Mouse (Mus musculus) forebrain, embryonic 15.5 days (tissue): ENCODE results near the gene Kcnq1. TPM values are rescaled to one million over a fixed set of nuclear protein-coding genes. Genes with fewer than 3 reads are reported as not detected.

Experiments
- ATAC-seq: fragments of 200-750 bp; cut with Nextera tagmentation; replicated peaks from 2 replicates; pipeline ENCODE4 v1.8.0; 2017; ENCODE audit warnings: mild to moderate bottlenecking, moderate TSS enrichment, moderate library complexity
- H3K27ac ChIP-seq: fragments of 300-500 bp; sonication (generic); replicated peaks from 2 replicates; pipeline ENCODE4 v1.5.1; 2015; ENCODE audit warnings: mild to moderate bottlenecking, inconsistent platforms
- H3K27me3 ChIP-seq: fragments of 300-500 bp; sonication (generic); 2 replicates; pipeline ENCODE4 v1.6.1; 2015; ENCODE audit warnings: inconsistent platforms
- H3K36me3 ChIP-seq: fragments of 300-500 bp; sonication (generic); 2 replicates; pipeline ENCODE4 v1.6.1; 2015; ENCODE audit warnings: mild to moderate bottlenecking, inconsistent platforms
- H3K4me1 ChIP-seq: fragments of 300-500 bp; sonication (generic); 2 replicates; pipeline ENCODE4 v1.6.1; 2015; ENCODE audit warnings: inconsistent platforms
- H3K4me2 ChIP-seq: fragments of 300-500 bp; sonication (generic); replicated peaks from 2 replicates; pipeline ENCODE4 v1.6.1; 2015; ENCODE audit warnings: mild to moderate bottlenecking, inconsistent platforms
- H3K4me3 ChIP-seq: fragments of 300-500 bp; sonication (generic); 2 replicates; pipeline ENCODE4 v1.5.1; 2015; ENCODE audit warnings: mild to moderate bottlenecking, inconsistent platforms
- H3K9ac ChIP-seq: fragments of 300-500 bp; sonication (generic); replicated peaks from 2 replicates; pipeline ENCODE4 v1.6.1; 2015; ENCODE audit warnings: mild to moderate bottlenecking, inconsistent platforms
- H3K9me3 ChIP-seq: fragments of 300-500 bp; sonication (generic); 2 replicates; pipeline ENCODE4 v1.6.1; 2016; ENCODE audit warnings: inconsistent platforms
- WGBS: fragments of 180-500 bp; shearing (Covaris S2); methylation state at CpG from one replicate; pipeline ENCODE4 v1.1.7; 2015; ENCODE audit warnings: mixed read lengths; 5-methylcytosine and 5-hydroxymethylcytosine counted together
- polyA plus RNA-seq: library from polyadenylated mRNA; unstranded; fragments of >200 nt; fragmentation: Nextera tagmentation; extraction: Ambion mirVana; gene quantifications from 2 replicates; pipeline ENCODE4 v1.2.1, GENCODE M21; 2015

The Kcnq1 gene
- polyA plus RNA-seq, 1 experiment from 2014 or later: 0.81 TPM

GRCm38 (mm10) chr7:143433331-143433730 is 327.2 kb downstream of the Kcnq1 start:
- H3K27me3 ChIP-seq: peaks cover 32% of the 10 kb centered on the region
- no peak for ATAC-seq
- H3K4me1 ChIP-seq: peaks cover 22% of the 10 kb centered on the region
- no peak overlapping the region for H3K4me3 ChIP-seq
- H3K9ac ChIP-seq: no peak overlapping the region
- no peak overlapping the region for H3K27ac ChIP-seq
- H3K9me3 ChIP-seq: no peaks in the 10 kb centered on the region
- H3K4me2 ChIP-seq: no peak overlapping the region
- WGBS: 65% methylated on average over 7 of the region's 7 CpGs
- H3K36me3 ChIP-seq: no peaks in the 10 kb centered on the region

- H3K4me1 ChIP-seq: peaks cover 23% of the 10 kb centered on the region
- peak overlapping the region; percentile 51 for H3K4me3 ChIP-seq
- H3K9me3 ChIP-seq: no peaks in the 10 kb centered on the region
- H3K27ac ChIP-seq: peak overlapping the region; percentile 67; the same call in 1 of the 2 replicates
- H3K27me3 ChIP-seq: peaks cover 23% of the 10 kb centered on the region
- WGBS: 15% methylated on average over 18 of the region's 18 CpGs
- H3K9ac ChIP-seq: peak overlapping the region; percentile 66
- no peaks in the 10 kb centered on the region for H3K36me3 ChIP-seq
- ATAC-seq: peak; percentile 39
- peak overlapping the region; percentile 84 for H3K4me2 ChIP-seq
Measured at GRCm38 (mm10) chr7:143437231-143437893, 331.2 kb downstream of the Kcnq1 start.

GRCm38 (mm10) chr7:143437894-143438581 is 331.9 kb downstream of the Kcnq1 start:
- 1% methylated on average over 52 of the region's 63 CpGs for WGBS
- Histone ChIP-seq H3K27ac (peak overlapping the region; percentile 67), H3K36me3 (no peaks in the 10 kb centered on the region), H3K4me1 (peaks cover 24% of the 10 kb centered on the region), H3K9ac (peak overlapping the region; percentile 66), H3K27me3 (peaks cover 26% of the 10 kb centered on the region), H3K4me3 (peak overlapping the region; percentile 51), H3K9me3 (no peaks in the 10 kb centered on the region), H3K4me2 (peak overlapping the region; percentile 84)
- ATAC-seq: peak; percentile 77

- Histone ChIP-seq H3K9ac (no peak overlapping the region), H3K9me3 (no peaks in the 10 kb centered on the region), H3K27me3 (peaks cover 28% of the 10 kb centered on the region), H3K4me1 (peaks cover 26% of the 10 kb centered on the region), H3K27ac (no peak overlapping the region), H3K36me3 (no peaks in the 10 kb centered on the region), H3K4me3 (no peak overlapping the region; the same call in 1 of the 2 replicates), H3K4me2 (peak overlapping the region; percentile 84)
- 67% methylated on average over 1 of the region's 1 CpGs for WGBS
- ATAC-seq: no peak
Measured at GRCm38 (mm10) chr7:143438965-143439364, 332.8 kb downstream of the Kcnq1 start.

- peak overlapping the region; percentile 67; the same call in 1 of the 2 replicates for H3K4me2 ChIP-seq
- H3K9ac ChIP-seq: no peak overlapping the region
- H3K27ac ChIP-seq: no peak overlapping the region
- no peak overlapping the region for H3K4me3 ChIP-seq
- H3K9me3 ChIP-seq: no peaks in the 10 kb centered on the region
- H3K36me3 ChIP-seq: no peaks in the 10 kb centered on the region
- peaks cover 37% of the 10 kb centered on the region for H3K27me3 ChIP-seq
- ATAC-seq: 0 out of 2 replicates have a peak, but pooled peaks have one; percentile 1
- whole genome bisulfite sequencing: 18% methylated on average over 8 of the region's 8 CpGs
- peaks cover 29% of the 10 kb centered on the region for H3K4me1 ChIP-seq
Measured at GRCm38 (mm10) chr7:143444580-143444954, 338.4 kb downstream of the Kcnq1 start.

- Histone ChIP-seq H3K27me3 (peaks cover 37% of the 10 kb centered on the region), H3K9me3 (no peaks in the 10 kb centered on the region), H3K27ac (peak overlapping the region; percentile 63), H3K4me3 (peak overlapping the region; percentile 42), H3K4me1 (peaks cover 29% of the 10 kb centered on the region), H3K4me2 (peak overlapping the region; percentile 67), H3K9ac (peak overlapping the region; percentile 53), H3K36me3 (no peaks in the 10 kb centered on the region)
- ATAC-seq: peak; percentile 59
- under 1% methylated on average over 55 of the region's 55 CpGs for WGBS
Measured at GRCm38 (mm10) chr7:143444955-143445648, 338.9 kb downstream of the Kcnq1 start.

GRCm38 (mm10) chr7:143445651-143446460 is 339.7 kb downstream of the Kcnq1 start:
- H3K4me1 ChIP-seq: peaks cover 29% of the 10 kb centered on the region
- H3K27ac ChIP-seq: peak overlapping the region; percentile 63
- no peaks in the 10 kb centered on the region for H3K36me3 ChIP-seq
- 5% methylated on average over 42 of the region's 53 CpGs for WGBS
- H3K27me3 ChIP-seq: peaks cover 34% of the 10 kb centered on the region
- peak overlapping the region; percentile 53 for H3K9ac ChIP-seq
- H3K4me3 ChIP-seq: peak overlapping the region; percentile 42
- peak; percentile 55; the same call in 1 of the 2 replicates for ATAC-seq
- H3K4me2 ChIP-seq: peak overlapping the region; percentile 67
- H3K9me3 ChIP-seq: no peaks in the 10 kb centered on the region

- Histone ChIP-seq H3K4me1 (peaks cover 29% of the 10 kb centered on the region), H3K36me3 (no peaks in the 10 kb centered on the region), H3K4me2 (no peak overlapping the region), H3K9ac (no peak overlapping the region), H3K27me3 (peaks cover 34% of the 10 kb centered on the region), H3K4me3 (no peak overlapping the region), H3K9me3 (no peaks in the 10 kb centered on the region), H3K27ac (no peak overlapping the region)
- ATAC-seq: peak; percentile 13; the same call in 1 of the 2 replicates
- WGBS: 46% methylated on average over 2 of the region's 2 CpGs
Measured at GRCm38 (mm10) chr7:143447130-143447529, 341.0 kb downstream of the Kcnq1 start.

- Histone ChIP-seq H3K27me3 (peaks cover 25% of the 10 kb centered on the region), H3K4me2 (peak overlapping the region; percentile 51), H3K4me3 (peak overlapping the region; percentile 46), H3K9ac (peak overlapping the region; percentile 49), H3K27ac (no peak overlapping the region), H3K4me1 (no peaks in the 10 kb centered on the region; the same call in 1 of the 2 replicates), H3K36me3 (no peaks in the 10 kb centered on the region), H3K9me3 (no peaks in the 10 kb centered on the region)
- no peak for ATAC-seq
- WGBS: 16% methylated on average over 34 of the region's 38 CpGs
Measured at GRCm38 (mm10) chr7:143458963-143459331, 352.8 kb downstream of the Kcnq1 start.

- peak overlapping the region; percentile 46 for H3K4me3 ChIP-seq
- no peak overlapping the region for H3K27ac ChIP-seq
- 35% methylated on average over 98 of the region's 100 CpGs for WGBS
- no peaks in the 10 kb centered on the region for H3K36me3 ChIP-seq
- H3K9ac ChIP-seq: peak overlapping the region; percentile 49
- no peaks in the 10 kb centered on the region for H3K9me3 ChIP-seq
- peaks cover 27% of the 10 kb centered on the region for H3K27me3 ChIP-seq
- H3K4me2 ChIP-seq: peak overlapping the region; percentile 51
- H3K4me1 ChIP-seq: peaks cover 4% of the 10 kb centered on the region
- ATAC-seq: no peak
Measured at GRCm38 (mm10) chr7:143459332-143460211, 353.4 kb downstream of the Kcnq1 start.
